Mouse (Mus musculus): ENCODE measurements around the gene Sprr4.
"Not testable (repeated sequence)": the region's sequence is repeated elsewhere in the genome, so short reads cannot be mapped to it uniquely, and the experiment has no call there.

Gene Sprr4

DNA sequence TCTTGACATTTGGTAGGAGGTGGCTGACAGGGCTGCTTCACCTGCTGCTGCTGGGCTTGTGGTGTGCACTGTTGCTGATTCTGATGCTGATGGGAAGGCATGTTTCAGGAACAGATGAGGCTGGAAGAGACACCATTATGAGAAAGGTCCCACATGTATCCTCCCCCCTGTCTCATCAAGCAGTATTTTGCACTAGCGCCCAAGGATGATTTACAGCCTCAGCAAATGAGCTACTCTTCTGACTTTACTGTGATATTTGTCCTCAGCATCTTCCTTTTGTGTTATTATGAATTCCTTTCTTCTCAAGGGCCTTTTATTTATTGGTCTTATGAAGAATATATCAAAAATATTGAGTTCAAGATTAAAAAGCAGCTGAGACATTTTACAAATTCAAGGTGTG, at the start of gene Sprr4:
Sprr4 (minus strand) TSS at position 101 of the 400 bp plus-strand sequence.
- no peak for DNase-seq (ENCODE audit: low spot score)

DNA sequence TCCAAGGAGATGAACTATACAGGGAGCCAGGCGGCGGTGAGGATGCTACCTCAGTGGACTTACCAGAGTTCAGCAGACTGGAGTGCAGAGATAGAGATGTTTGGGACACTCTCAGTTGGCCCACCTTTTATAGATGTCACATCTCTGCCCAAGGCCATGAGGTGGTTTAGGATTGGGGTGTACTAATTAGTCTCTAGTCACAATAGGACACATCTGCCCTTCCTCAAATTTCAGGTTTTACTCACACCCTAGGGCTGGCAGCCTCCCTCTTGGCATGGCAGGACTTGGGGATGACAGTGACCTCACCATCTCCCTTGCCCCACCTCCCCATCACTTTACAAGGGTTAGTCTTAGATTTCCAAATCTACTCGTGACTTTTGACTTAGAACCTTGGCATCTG, 34.1 kb upstream of the Sprr4 start, which contains the start of gene 2310046K23Rik:
2310046K23Rik (minus strand) TSS at position 101 of the 400 bp plus-strand sequence.
- no peak for DNase-seq (ENCODE audit: low spot score)

DNA sequence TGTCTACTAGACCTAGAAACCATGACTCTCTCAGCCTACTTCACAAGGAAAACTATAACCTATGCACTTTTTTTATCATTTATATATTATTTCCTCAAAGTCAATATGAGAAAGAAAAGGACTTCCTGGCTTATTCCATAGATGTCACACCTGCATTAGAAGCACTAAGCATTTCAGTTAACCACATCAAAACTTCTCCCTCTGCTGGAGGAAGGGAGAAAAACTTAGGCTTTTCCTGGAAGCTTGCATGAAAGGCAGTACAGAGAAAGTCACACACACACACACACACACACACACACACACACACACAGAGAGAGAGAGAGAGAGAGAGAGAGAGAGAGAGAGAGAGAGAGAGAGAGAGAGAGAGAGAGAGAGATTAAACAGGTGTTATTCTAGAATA, 12.0 kb upstream of the Sprr4 start:
- DNase-seq (ENCODE audit: low spot score), result no peak

DNA sequence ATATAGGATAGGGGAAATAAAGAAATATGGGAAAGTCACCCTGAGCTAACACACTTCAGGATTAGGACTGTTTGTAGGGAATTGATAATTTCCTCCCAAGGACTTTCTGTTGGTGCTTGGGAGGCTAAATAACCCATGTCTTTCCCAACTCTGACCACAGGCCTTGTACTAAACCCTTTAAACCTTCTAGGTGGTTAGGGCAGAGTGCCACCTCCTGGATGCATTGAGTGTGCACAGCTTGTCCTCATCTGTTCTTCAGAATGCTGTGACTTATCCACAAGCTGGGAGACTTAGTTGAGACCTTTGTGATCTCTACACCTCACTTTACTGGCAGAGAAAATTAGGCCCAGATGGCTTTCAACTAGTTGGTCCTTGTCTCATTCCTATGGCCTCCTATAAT, 10.5 kb upstream of the Sprr4 start:
- DNase-seq (ENCODE audit: low spot score), result no peak

DNA sequence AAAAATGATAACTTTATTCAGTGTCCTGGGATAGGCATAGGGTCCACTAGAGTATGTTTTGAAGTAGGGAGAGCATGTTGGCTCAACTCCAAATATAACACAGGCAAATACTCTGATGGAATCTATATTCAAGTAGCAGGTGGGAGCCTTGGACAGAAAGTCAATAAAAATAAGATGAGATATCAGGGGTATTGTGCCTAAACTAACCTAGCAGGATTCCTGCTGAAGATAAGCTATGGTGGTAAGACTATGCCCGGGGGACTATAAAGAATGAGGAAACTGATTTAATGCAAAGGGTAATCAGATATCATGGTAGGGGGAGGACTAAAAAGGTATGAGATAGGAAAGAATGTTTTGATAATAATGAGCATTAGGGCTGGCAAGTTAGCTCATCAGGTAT, 7.9 kb upstream of the Sprr4 start:
- no peak for DNase-seq (ENCODE audit: low spot score)

DNA sequence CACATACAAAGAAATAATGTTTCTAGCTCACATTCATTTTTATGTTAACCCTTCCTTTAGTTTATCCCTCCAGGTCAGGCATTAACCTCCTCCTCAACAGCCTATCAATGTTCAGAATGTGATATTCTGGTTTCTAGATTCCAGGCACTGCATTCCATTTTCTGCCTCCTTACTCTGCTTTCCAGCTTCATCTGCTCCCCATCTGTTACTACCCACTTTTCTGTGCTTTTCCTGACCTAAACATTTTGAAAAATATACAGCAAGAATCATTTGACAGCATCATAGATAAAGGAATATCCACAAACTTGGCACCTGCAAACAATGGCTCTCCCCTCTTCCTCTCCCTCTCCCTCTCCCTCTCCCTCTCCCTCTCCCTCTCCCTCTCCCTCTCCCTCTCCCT, 3.2 kb upstream of the Sprr4 start:
- no peak for DNase-seq (ENCODE audit: low spot score)

DNA sequence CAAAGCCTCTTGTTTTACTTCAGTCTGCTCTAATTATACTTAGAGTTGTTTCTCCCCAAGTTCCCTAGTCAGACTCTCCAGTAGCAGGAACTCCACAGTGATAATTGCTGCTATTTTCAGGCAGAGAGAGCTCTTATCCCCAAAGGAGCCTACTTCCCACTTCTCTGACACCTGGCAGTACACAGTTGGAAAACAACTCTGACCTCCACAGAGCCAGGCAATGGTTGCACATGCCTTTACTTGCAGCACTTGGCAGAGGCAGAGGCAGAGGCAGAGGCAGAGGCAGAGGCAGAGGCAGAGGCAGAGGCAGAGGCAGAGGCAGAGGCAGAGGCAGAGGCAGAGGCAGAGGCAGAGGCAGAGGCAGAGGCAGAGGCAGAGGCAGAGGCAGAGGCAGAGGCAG, 10.0 kb downstream of the Sprr4 start:
- not testable (repeated sequence) for DNase-seq (ENCODE audit: low spot score)

DNA sequence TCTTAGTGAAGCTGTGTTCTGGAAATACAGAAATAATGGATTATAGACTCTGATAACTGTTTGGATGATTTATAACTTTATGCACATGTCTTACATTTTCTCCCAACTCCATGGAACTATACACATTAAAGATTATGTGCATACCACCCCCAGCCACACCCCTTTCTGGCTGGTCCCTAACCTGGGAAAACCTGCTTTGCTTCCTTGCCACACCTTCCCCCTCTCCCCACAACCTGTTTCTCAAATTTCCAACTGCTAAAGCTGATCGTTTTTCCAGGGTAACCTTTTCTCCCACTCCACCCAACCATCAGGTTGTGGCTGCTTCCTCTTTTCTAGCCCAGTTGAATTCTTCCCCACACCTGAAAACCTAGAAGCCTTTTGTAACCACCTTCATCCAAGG, 14.0 kb downstream of the Sprr4 start:
- DNase-seq (ENCODE audit: low spot score), result no peak

DNA sequence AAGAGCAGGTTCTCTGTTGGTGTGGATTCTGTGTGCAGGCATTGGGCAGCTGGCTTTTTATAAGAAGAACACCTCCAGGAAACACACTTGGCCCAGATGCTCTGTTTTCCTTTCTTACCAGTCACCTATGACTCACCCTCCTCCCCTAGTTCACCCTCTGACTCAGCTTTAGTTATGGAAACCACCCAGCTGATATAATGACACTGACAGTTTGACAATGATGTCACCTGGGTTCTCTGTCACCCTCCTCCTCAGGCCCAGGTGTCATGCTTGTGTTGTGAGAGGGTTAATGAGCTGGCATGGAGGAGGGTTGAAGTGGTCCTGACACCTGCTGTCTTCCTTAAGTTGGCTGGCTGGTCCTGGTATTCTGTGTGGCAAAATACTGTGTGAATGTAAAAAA, 14.4 kb downstream of the Sprr4 start, which contains the start of gene Sprr1a:
Sprr1a (minus strand) TSS at position 33 of the 400 bp plus-strand sequence.
- DNase-seq (ENCODE audit: low spot score), result no peak

DNA sequence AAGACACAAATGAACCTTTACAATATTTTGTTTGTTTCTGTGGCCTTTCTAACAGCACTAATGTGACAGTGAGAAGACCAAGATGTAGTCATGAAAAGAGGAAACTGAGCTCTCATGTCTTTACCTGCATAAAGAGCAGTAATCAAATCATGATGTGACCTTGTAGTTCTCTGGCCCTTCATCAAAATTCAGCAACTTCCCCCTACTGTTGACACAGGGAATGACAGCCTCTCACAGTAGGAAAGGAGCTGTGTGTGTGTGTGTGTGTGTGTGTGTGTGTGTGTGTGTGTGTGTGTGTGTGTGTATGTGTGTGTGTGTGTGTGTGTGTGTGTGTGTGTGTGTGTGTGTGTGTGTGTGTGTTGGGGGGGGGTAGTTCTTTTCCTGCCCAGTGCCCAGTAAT, 19.0 kb downstream of the Sprr4 start:
- not testable (repeated sequence) for DNase-seq (ENCODE audit: low spot score)

DNA sequence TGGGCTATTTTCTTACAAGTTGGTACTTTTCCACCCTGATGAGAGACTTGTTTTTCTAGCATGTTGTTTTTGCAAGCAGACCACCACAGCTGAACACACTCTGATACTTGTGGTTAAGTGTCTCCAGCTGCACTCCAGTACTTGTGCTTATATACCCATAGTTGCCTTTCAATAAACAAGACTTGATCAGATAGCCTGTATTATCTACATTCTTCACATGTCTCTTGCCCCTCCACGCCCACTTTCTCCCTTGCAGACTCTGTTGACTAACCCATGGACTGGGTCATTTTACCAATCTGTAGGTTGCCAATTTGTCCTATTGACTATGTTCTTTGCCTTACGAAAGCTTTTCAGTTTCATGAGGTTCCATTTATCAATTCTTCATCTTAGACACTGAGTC, 30.2 kb downstream of the Sprr4 start:
- DNase-seq (ENCODE audit: low spot score), result no peak

DNA sequence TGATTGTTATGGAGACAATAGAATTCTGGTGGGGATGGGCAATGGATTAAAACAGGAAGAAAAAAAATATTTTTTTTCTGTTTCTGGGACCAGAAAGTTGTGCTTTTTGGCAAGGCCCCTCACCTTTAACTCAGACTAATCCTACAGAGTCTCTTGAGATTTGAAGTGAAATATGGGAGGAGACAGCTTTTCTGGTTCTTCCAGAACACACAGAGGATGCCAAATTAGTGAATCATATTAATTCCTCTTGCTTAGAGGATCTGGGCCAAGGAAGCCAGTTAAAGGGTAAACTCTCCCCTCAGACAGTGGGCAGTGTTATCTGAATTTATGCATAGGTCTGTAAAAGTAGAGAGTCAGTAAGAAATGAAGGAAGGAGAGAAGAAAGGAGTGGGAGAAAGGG, 32.9 kb downstream of the Sprr4 start:
- no peak for DNase-seq (ENCODE audit: low spot score)

DNA sequence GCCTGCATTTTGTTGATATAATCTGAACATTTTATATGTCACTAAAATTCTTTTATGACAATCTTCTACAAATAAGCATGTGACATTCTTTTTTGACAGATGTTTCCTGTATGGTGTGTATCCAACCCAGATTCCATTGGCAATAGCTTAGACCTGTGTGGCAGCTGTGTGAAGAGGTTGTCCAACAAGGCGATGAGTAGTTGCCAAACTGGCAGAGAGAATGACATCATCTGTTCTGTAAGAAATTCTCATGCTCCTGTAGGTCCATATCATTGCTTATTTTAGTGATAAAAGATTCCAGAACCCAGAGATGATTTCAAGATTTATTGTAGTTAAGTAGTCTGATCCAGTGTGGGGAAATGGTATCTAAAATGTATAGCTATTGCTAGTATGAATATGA, 33.7 kb downstream of the Sprr4 start:
- DNase-seq (ENCODE audit: low spot score), result no peak

DNA sequence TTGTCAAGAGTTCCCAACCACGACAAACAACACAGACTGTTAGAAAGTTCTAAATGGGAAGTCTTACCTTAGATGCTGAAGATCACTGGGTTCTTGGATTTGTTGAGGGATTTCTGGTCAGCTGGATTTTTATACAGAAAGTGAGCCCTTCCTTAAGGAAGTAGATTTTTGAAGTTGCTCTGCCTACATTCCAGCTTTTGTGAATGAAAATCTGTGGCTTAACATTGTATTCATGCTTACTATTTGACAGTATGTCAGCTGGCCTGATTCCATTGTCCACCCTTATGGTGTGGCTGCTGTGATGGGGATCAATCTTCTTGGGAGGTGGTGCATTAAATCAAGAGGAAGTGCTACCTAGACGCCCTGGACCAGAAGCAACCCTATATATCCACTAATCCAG, 41.7 kb downstream of the Sprr4 start, which contains the start of gene Sprr3:
Sprr3 (minus strand) TSS at position 101 of the 400 bp plus-strand sequence.
- DNase-seq (ENCODE audit: low spot score), result no peak

DNA sequence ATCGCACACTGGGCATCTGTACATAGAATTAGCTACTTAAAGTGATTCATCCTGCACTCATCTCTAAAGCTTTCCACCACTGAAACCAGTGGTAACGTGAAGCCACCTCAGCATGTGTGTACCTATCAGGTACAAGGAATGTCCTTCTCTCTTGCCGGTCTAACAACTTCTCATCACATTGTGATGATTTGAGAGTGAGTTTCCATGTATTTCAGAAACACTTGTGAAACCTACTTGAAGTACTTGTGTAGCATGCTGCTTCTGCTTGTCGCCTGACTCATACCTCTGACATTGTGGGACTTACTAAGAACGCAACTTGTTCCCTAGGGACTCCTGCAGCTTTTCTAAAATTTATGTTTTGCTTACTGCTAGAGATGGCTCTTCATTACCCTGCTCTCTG, 45.1 kb downstream of the Sprr4 start:
- DNase-seq (ENCODE audit: low spot score), result no peak
